Mouse (Mus musculus) heart, adult 2 months (tissue): ENCODE data around the gene Brix1. TPM values are rescaled to one million over a fixed set of nuclear protein-coding genes. Genes with fewer than 3 reads are reported as not detected.

Experiments used
- DNase-seq, 2 experiments: peaks; one replicate each; pipeline ENCODE4 v3.0.0; 2021
- H3K27ac ChIP-seq: fragments of 200-600 bp; 2 replicates; pipeline ENCODE4 v1.8.1; 2022
- H3K27me3 ChIP-seq: fragments of 200-500 bp; 2 replicates; pipeline ENCODE4 v1.6.1; 2012; ENCODE audit warnings: mild to moderate bottlenecking, low read length, inconsistent platforms, mixed read lengths; ENCODE audit not compliant: control insufficient read depth, insufficient read depth
- H3K36me3 ChIP-seq: fragments of 200-500 bp; 2 replicates; pipeline ENCODE4 v1.6.1; 2012; ENCODE audit warnings: low read length, inconsistent platforms; ENCODE audit not compliant: control insufficient read depth, insufficient read depth
- H3K4me1 ChIP-seq: fragments of 200-500 bp; 2 replicates; pipeline ENCODE4 v1.6.1; 2011; ENCODE audit warnings: low read length; ENCODE audit not compliant: control insufficient read depth, insufficient read depth
- H3K4me3 ChIP-seq: fragments of 200-600 bp; 2 replicates; pipeline ENCODE4 v1.8.1; 2022
- H3K79me2 ChIP-seq: fragments of 200-500 bp; replicated peaks from 2 replicates; pipeline ENCODE4 v1.6.1; 2012; ENCODE audit warnings: mild to moderate bottlenecking, inconsistent platforms, low read length, moderate library complexity, mixed read lengths; ENCODE audit not compliant: control insufficient read depth, insufficient read depth
- H3K9ac ChIP-seq: fragments of 200-500 bp; 2 replicates; pipeline ENCODE4 v1.6.1; 2012; ENCODE audit warnings: low read depth, mild to moderate bottlenecking, control low read depth, inconsistent platforms, low read length, mixed read lengths
- CTCF ChIP-seq: fragments of 200-600 bp; IDR thresholded peaks from 2 replicates; pipeline ENCODE4 v1.8.1; 2022; ENCODE audit warnings: antibody characterized with exemption, mild to moderate bottlenecking, moderate library complexity
- EP300 ChIP-seq: fragments of 200-500 bp; IDR thresholded peaks from 2 replicates; pipeline ENCODE4 v1.6.1; 2011; ENCODE audit warnings: low read depth, low read length, control low read depth; ENCODE audit not compliant: insufficient read depth
- POLR2A ChIP-seq: fragments of 200-500 bp; IDR thresholded peaks from 2 replicates; pipeline ENCODE4 v1.6.1; 2011; ENCODE audit warnings: mild to moderate bottlenecking, low read depth, low read length, control low read depth; ENCODE audit not compliant: insufficient read depth
- WGBS: fragments of 180-500 bp; shearing (Covaris S2); methylation state at CpG from one replicate; pipeline ENCODE4 v1.1.7; 2018; 5-methylcytosine and 5-hydroxymethylcytosine counted together
- intact Hi-C: fragments of 180-260 bp; cut with DNase I; formaldehyde crosslinking; loops from one replicate; pipeline ENCODE4 v1.15.1; 2025
- polyA plus RNA-seq: library from polyadenylated mRNA; depleted of rRNA; stranded (reverse); fragments of >200 nt; gene quantifications from 2 replicates; pipeline ENCODE4 v1.2.3, GENCODE M21; 2012; rRNA removed
- total RNA-seq, 2 experiments: library from RNA; stranded (reverse); gene quantifications; 2 replicates each; pipeline ENCODE4 v1.2.3; 2021

The Brix1 gene
- total and polyA plus RNA-seq, 3 experiments, result 2.6 to 24.4 (median 20.9) TPM

GRCm38 (mm10) chr15:10441493-10441892 lies 44.3 kb downstream of the Brix1 start:
- Histone ChIP-seq H3K4me1 (no peaks in the 10 kb centered on the region), H3K4me3 (no peak overlapping the region), H3K36me3 (no peaks in the 10 kb centered on the region), H3K79me2 (no peaks in the 10 kb centered on the region), H3K27ac (no peak overlapping the region), H3K27me3 (no peaks in the 10 kb centered on the region), H3K9ac (no peak overlapping the region)
- no peak for TF ChIP-seq CTCF
- TF ChIP-seq EP300, result no peak
- TF ChIP-seq POLR2A, result no peak
- intact Hi-C loops, result loop anchor here (5.0 kb wide), 1 partner anchor 984 kb away; no protein-coding TSS in a partner anchor
- 89% methylated on average over 9 of the region's 9 CpGs for WGBS
- DNase-seq, result no peak

- H3K4me3 ChIP-seq, result no peak overlapping the region
- H3K36me3 ChIP-seq, result no peaks in the 10 kb centered on the region
- TF ChIP-seq POLR2A (no peak), EP300 (no peak), CTCF (peak; percentile 48)
- no peaks in the 10 kb centered on the region for H3K79me2 ChIP-seq
- intact Hi-C loops, result loop anchor here (5.0 kb wide), 1 partner anchor 983 kb away; no protein-coding TSS in a partner anchor
- H3K27me3 ChIP-seq, result no peaks in the 10 kb centered on the region
- no peak for DNase-seq
- no peak overlapping the region for H3K9ac ChIP-seq
- no peak overlapping the region for H3K27ac ChIP-seq
- WGBS, result 66% methylated on average over 6 of the region's 6 CpGs
- H3K4me1 ChIP-seq, result no peaks in the 10 kb centered on the region
These were observed 45.8 kb downstream of the Brix1 start for GRCm38 (mm10) chr15:10439963-10440362.

- Histone ChIP-seq H3K27ac (no peak overlapping the region), H3K36me3 (no peaks in the 10 kb centered on the region), H3K9ac (no peak overlapping the region), H3K27me3 (no peaks in the 10 kb centered on the region), H3K4me1 (no peaks in the 10 kb centered on the region), H3K4me3 (no peak overlapping the region), H3K79me2 (no peaks in the 10 kb centered on the region)
- intact Hi-C loops, result no loop called here
- no peak for DNase-seq
- TF ChIP-seq POLR2A, result no peak
- 63% methylated on average over 1 of the region's 1 CpGs for WGBS
These were observed 48.9 kb downstream of the Brix1 start for GRCm38 (mm10) chr15:10436893-10437292.

GRCm38 (mm10) chr15:10426545-10427266 lies 59.0 kb downstream of the Brix1 start:
- H3K36me3 ChIP-seq, result no peaks in the 10 kb centered on the region
- no peak overlapping the region for H3K27ac ChIP-seq
- no peaks in the 10 kb centered on the region for H3K27me3 ChIP-seq
- DNase-seq, result no peak
- WGBS, result 88% methylated on average over 13 of the region's 13 CpGs
- no peaks in the 10 kb centered on the region for H3K79me2 ChIP-seq
- no peak for TF ChIP-seq POLR2A
- TF ChIP-seq EP300, result no peak
- no peak for TF ChIP-seq CTCF
- H3K4me1 ChIP-seq, result no peaks in the 10 kb centered on the region
- no peak overlapping the region for H3K4me3 ChIP-seq
- H3K9ac ChIP-seq, result no peak overlapping the region
- intact Hi-C loops, result no loop called here

GRCm38 (mm10) chr15:10426124-10426523 lies 59.6 kb downstream of the Brix1 start:
- Histone ChIP-seq H3K4me1 (no peaks in the 10 kb centered on the region), H3K27ac (no peak overlapping the region), H3K9ac (no peak overlapping the region), H3K79me2 (no peaks in the 10 kb centered on the region), H3K36me3 (no peaks in the 10 kb centered on the region), H3K4me3 (no peak overlapping the region), H3K27me3 (no peaks in the 10 kb centered on the region)
- TF ChIP-seq POLR2A (no peak), EP300 (no peak), CTCF (no peak)
- DNase-seq, result no peak
- WGBS, result 60% methylated on average over 6 of the region's 6 CpGs
- intact Hi-C loops, result no loop called here

Other genes starting within 250 kb of the Brix1 start
- not detected for gene Gm21973, start 160.6 kb downstream of the Brix1 start, total RNA-seq
- not detected in 2 replicates for gene Gm21973, start 160.6 kb downstream of the Brix1 start, polyA plus RNA-seq
- not detected for gene Agxt2, start 127.4 kb downstream of the Brix1 start, total RNA-seq
- not detected in 2 replicates for gene Agxt2, start 127.4 kb downstream of the Brix1 start, polyA plus RNA-seq
- 10 to 100 TPM; 34.5 to 41.2 TPM for gene Dnajc21, start 15.4 kb downstream of the Brix1 start, total RNA-seq
- gene Dnajc21, start 15.4 kb downstream of the Brix1 start, polyA plus RNA-seq, result 2.2 and 5.4 TPM in 2 replicates
- 1 to 10 TPM; 9.0 to 9.3 TPM for gene Rad1, start 71 bp upstream of the Brix1 start, total RNA-seq
- 4.8 and 9.6 TPM in 2 replicates for gene Rad1, start 71 bp upstream of the Brix1 start, polyA plus RNA-seq
- not detected for gene Ttc23l, start 72.7 kb upstream of the Brix1 start, total RNA-seq
- gene Ttc23l, start 72.7 kb upstream of the Brix1 start, polyA plus RNA-seq, result 0.12 TPM in 1 of 2 replicates, not detected in the other
- 1 to 10 TPM; 3.7 to 4.3 TPM for gene Rai14, start 228.7 kb upstream of the Brix1 start, total RNA-seq
- gene Rai14, start 228.7 kb upstream of the Brix1 start, polyA plus RNA-seq, result 1.1 and 1.5 TPM in 2 replicates